Mouse (Mus musculus) left cerebral cortex, adult 2 months (tissue): Measurements from ENCODE around the gene Capn3. TPM values are rescaled to one million over a fixed set of nuclear protein-coding genes. Genes with fewer than 3 reads are reported as not detected.

Experiments used
- DNase-seq, 2 experiments: peaks; one replicate each; pipeline ENCODE4 v3.0.0; 2021 to 2022; ENCODE audit warnings: low spot score in 2 of 2, mixed read lengths in 1 of 2; ENCODE audit errors: extremely low spot score in 1 of 2
- H3K27ac ChIP-seq: fragments of 200-600 bp; 2 replicates; pipeline ENCODE4 v1.8.1; 2022
- H3K4me3 ChIP-seq: fragments of 200-600 bp; 2 replicates; pipeline ENCODE4 v1.8.1; 2022
- CTCF ChIP-seq: fragments of 200-600 bp; IDR thresholded peaks from 2 replicates; pipeline ENCODE4 v1.8.1; 2022; ENCODE audit warnings: antibody characterized with exemption, mild to moderate bottlenecking, moderate library complexity
- intact Hi-C: fragments of 180-260 bp; cut with DNase I; formaldehyde crosslinking; loops from one replicate; pipeline ENCODE4 v1.15.1; 2025
- long read RNA-seq, 2 experiments: library from polyadenylated mRNA; stranded (forward); transcript quantifications; one replicate each; pipeline ENCODE4 v2.0.0; 2021; ENCODE audit warnings: borderline mapping rate in 2 of 2
- total RNA-seq, 2 experiments: library from RNA; stranded (reverse); gene quantifications; 2 replicates each; pipeline ENCODE4 v1.2.3; 2021

Gene Capn3
- 1 to 10 TPM; 5.6 TPM for total RNA-seq
- long read RNA-seq, experiment 1, partial matches to known transcripts = 0 of 2 reads
- long read RNA-seq, experiment 1, other reads (novel, unspliced or antisense) = 2 of 2 reads
- long read RNA-seq, experiment 2, partial matches to known transcripts = 0 of 4 reads
- long read RNA-seq, experiment 2, other reads (novel, unspliced or antisense) = 4 of 4 reads

GRCm38 (mm10) chr2:120455719-120456118 lies at the start of gene Capn3:
Gene Capn3 (plus strand): TSS chr2:120456019.
- TF ChIP-seq CTCF = no peak
- no peak for DNase-seq
- intact Hi-C loops = no loop called here
- H3K27ac ChIP-seq = no peak within 1 kb of the TSS
- no peak within 1 kb of the TSS for H3K4me3 ChIP-seq

GRCm38 (mm10) chr2:120411096-120411628 lies 44.7 kb upstream of the Capn3 start:
- H3K27ac ChIP-seq = no peak overlapping the region
- intact Hi-C loops = no loop called here
- no peak for TF ChIP-seq CTCF
- no peak for DNase-seq
- no peak overlapping the region for H3K4me3 ChIP-seq

- DNase-seq = no peak
- H3K27ac ChIP-seq = peak overlapping the region; percentile 69
- intact Hi-C loops = no loop called here
- no peak overlapping the region for H3K4me3 ChIP-seq
- TF ChIP-seq CTCF = no peak
Observed at GRCm38 (mm10) chr2:120414113-120414512, 41.7 kb upstream of the Capn3 start.

GRCm38 (mm10) chr2:120414738-120415414 lies 40.9 kb upstream of the Capn3 start:
- peak overlapping the region; percentile 69 for H3K27ac ChIP-seq
- TF ChIP-seq CTCF = no peak
- intact Hi-C loops = no loop called here
- H3K4me3 ChIP-seq = no peak overlapping the region
- DNase-seq = no peak

- H3K27ac ChIP-seq = no peak overlapping the region
- no peak overlapping the region for H3K4me3 ChIP-seq
- no peak for DNase-seq
- intact Hi-C loops = no loop called here
- TF ChIP-seq CTCF = no peak
Observed at GRCm38 (mm10) chr2:120424386-120424785, 31.4 kb upstream of the Capn3 start.

- Histone ChIP-seq H3K27ac (no peak overlapping the region), H3K4me3 (no peak overlapping the region)
- TF ChIP-seq CTCF = no peak
- intact Hi-C loops = no loop called here
- DNase-seq = no peak
Observed at GRCm38 (mm10) chr2:120444486-120444885, 11.3 kb upstream of the Capn3 start.

- no peak for DNase-seq
- no peak overlapping the region for H3K4me3 ChIP-seq
- H3K27ac ChIP-seq = no peak overlapping the region
- no peak for TF ChIP-seq CTCF
- intact Hi-C loops = no loop called here
Observed at GRCm38 (mm10) chr2:120446373-120446772, 9.4 kb upstream of the Capn3 start.

GRCm38 (mm10) chr2:120447306-120447705 lies 8.5 kb upstream of the Capn3 start:
- H3K4me3 ChIP-seq = no peak overlapping the region
- peak; percentile 10; the same call in 1 of the 2 replicates for TF ChIP-seq CTCF
- no peak overlapping the region for H3K27ac ChIP-seq
- intact Hi-C loops = no loop called here
- DNase-seq = no peak

GRCm38 (mm10) chr2:120450724-120451123 lies 5.1 kb upstream of the Capn3 start:
- no peak for DNase-seq
- no peak overlapping the region for H3K4me3 ChIP-seq
- TF ChIP-seq CTCF = no peak
- intact Hi-C loops = no loop called here
- H3K27ac ChIP-seq = no peak overlapping the region

GRCm38 (mm10) chr2:120452600-120452999 lies 3.2 kb upstream of the Capn3 start:
- no peak for TF ChIP-seq CTCF
- H3K4me3 ChIP-seq = no peak overlapping the region
- H3K27ac ChIP-seq = no peak overlapping the region
- intact Hi-C loops = no loop called here
- DNase-seq = no peak

GRCm38 (mm10) chr2:120454987-120455386 lies 832 bp upstream of the Capn3 start:
- TF ChIP-seq CTCF = no peak
- H3K27ac ChIP-seq = no peak overlapping the region
- intact Hi-C loops = no loop called here
- no peak for DNase-seq
- no peak overlapping the region for H3K4me3 ChIP-seq

GRCm38 (mm10) chr2:120460216-120460615 lies 4.4 kb downstream of the Capn3 start:
- Histone ChIP-seq H3K4me3 (no peak overlapping the region), H3K27ac (no peak overlapping the region)
- intact Hi-C loops = no loop called here
- no peak for TF ChIP-seq CTCF
- no peak for DNase-seq

- no peak for TF ChIP-seq CTCF
- Histone ChIP-seq H3K4me3 (no peak overlapping the region), H3K27ac (no peak overlapping the region)
- no peak for DNase-seq
- intact Hi-C loops = no loop called here
Observed at GRCm38 (mm10) chr2:120463328-120463727, 7.5 kb downstream of the Capn3 start.
